Mouse (Mus musculus): Measurements from ENCODE around the gene Sntg2.

GRCm38 (mm10) chr12:30177529-30177928, 195.6 kb downstream of the Sntg2 start:
- TF ChIP-seq CTCF (conservative IDR thresholded peaks at IDR 0.05; ENCODE audit: insufficient read depth, insufficient read length, low read depth, low read length) (no peak), POLR2A (IDR thresholded peaks at IDR 0.05; ENCODE audit: low read depth, low read length) (no peak)
